Mouse (Mus musculus): ENCODE measurements at regions not wholly inside any gene's neighbourhood (a gene's known extent, or its start where the extent isn't known, plus 50 kb on each side); places are given as distances from the start of the nearest gene placed in this dataset.

DNA sequence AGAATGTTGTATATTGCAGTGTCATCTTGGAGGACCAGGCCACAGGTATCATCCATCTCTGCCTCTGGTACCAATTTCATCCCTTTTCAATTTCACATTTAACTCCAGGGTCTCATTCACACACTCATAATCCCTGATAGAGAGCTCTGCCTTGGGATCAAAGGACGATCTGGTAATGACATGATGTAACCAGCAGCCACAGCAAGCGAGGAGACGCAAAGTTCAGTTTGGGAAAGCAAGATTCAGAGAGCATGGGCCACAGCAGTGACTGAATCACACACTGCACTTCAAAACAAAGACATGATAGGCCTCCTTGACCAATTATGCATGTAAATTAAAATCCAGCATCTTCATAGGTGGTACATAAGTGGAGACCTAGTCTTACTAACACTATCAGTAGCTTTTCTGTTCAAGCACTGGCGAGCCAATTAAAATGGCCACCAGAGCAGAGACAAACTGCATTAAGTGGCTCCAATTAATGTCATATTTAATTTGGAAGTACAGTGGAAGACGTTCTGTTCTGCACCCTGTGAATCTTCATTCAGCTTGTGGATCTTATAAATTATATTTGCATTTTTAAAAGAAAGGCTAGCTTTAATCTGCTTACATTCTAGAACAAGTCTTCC is 412.0 kb downstream of the Epm2a start:
- no peak for TF ChIP-seq CTCF (IDR thresholded peaks at IDR 0.05; ENCODE audit: low read depth, low read length)
- TF ChIP-seq GATA1 (IDR thresholded peaks at IDR 0.05; ENCODE audit: borderline replicate concordance, low read length) = no peak
- no peak for TF ChIP-seq GATA2 (IDR thresholded peaks at IDR 0.05; ENCODE audit: borderline replicate concordance, low read depth, low read length)
- no peak for TF ChIP-seq TAL1 (conservative IDR thresholded peaks at IDR 0.05; ENCODE audit: low read depth, low read length)
- TF ChIP-seq POLR2AphosphoS5 (IDR thresholded peaks at IDR 0.05; ENCODE audit: insufficient replicate concordance, low read depth, low read length) = no peak

Measured in G1E (cell line).